Mouse (Mus musculus) liver, embryonic 14.5 days (tissue): ENCODE results near the gene Slc30a5. TPM values are rescaled to one million over a fixed set of nuclear protein-coding genes. Genes with fewer than 3 reads are reported as not detected.
"Not testable (repeated sequence)": the region's sequence is repeated elsewhere in the genome, so short reads cannot be mapped to it uniquely, and the experiment has no call there.

Experiments used
- ATAC-seq: fragments of 200-750 bp; cut with Nextera tagmentation; 2 replicates; pipeline ENCODE4 v1.8.0; 2017; ENCODE audit warnings: moderate number of reproducible peaks, mild to moderate bottlenecking, moderate library complexity; ENCODE audit not compliant: insufficient read depth
- DNase-seq, 3 experiments: peaks; one replicate each; pipeline ENCODE4 v3.0.0-alpha.2; 2012 to 2013; ENCODE audit warnings: low read depth in 3 of 3, low spot score in 3 of 3
- H3K27ac ChIP-seq: fragments of 300-500 bp; sonication (generic); 2 replicates; pipeline ENCODE4 v1.5.1; 2014; ENCODE audit warnings: moderate library complexity, mild to moderate bottlenecking, control low read depth, inconsistent platforms
- H3K27me3 ChIP-seq: fragments of 300-500 bp; sonication (generic); 2 replicates; pipeline ENCODE4 v1.6.1; 2014; ENCODE audit warnings: mild to moderate bottlenecking, low read length, moderate library complexity; ENCODE audit not compliant: control insufficient read depth, insufficient read depth
- H3K36me3 ChIP-seq: fragments of 300-500 bp; sonication (generic); replicated peaks from 2 replicates; pipeline ENCODE4 v1.6.1; 2014; ENCODE audit warnings: low read depth; ENCODE audit not compliant: control insufficient read depth, insufficient read depth
- H3K4me1 ChIP-seq, 2 experiments: fragments of 200-500 bp in 1 of 2; fragments of 300-500 bp in 1 of 2; sonication (generic) in 1 of 2; replicated peaks; 2 replicates each; pipeline ENCODE4 v1.6.1; 2012 to 2014; ENCODE audit warnings: antibody characterized with exemption in 1 of 2, inconsistent platforms in 1 of 2, low read length in 1 of 2; ENCODE audit not compliant: control insufficient read depth in 2 of 2, insufficient read depth in 2 of 2
- H3K4me2 ChIP-seq: fragments of 300-500 bp; sonication (generic); 2 replicates; pipeline ENCODE4 v1.6.1; 2014; ENCODE audit warnings: low read depth, mild to moderate bottlenecking, control low read depth, moderate library complexity
- H3K4me3 ChIP-seq, 2 experiments: fragments of 200-500 bp in 1 of 2; fragments of 300-500 bp in 1 of 2; sonication (generic) in 1 of 2; 2 replicates each; pipeline ENCODE4 v1.5.1; 2012 to 2014; ENCODE audit warnings: low read depth in 2 of 2, low read length in 2 of 2, mild to moderate bottlenecking in 2 of 2, control low read depth in 1 of 2, inconsistent platforms in 1 of 2, moderate library complexity in 1 of 2; ENCODE audit not compliant: insufficient read depth in 1 of 2
- H3K9ac ChIP-seq: fragments of 300-500 bp; sonication (generic); replicated peaks from 2 replicates; pipeline ENCODE4 v1.6.1; 2014; ENCODE audit warnings: mild to moderate bottlenecking, control low read depth, moderate library complexity
- H3K9me3 ChIP-seq: fragments of 300-500 bp; sonication (generic); 2 replicates; pipeline ENCODE4 v1.6.1; 2016; ENCODE audit warnings: low read length, mixed read lengths; ENCODE audit not compliant: control insufficient read depth
- CTCF ChIP-seq: IDR thresholded peaks from 2 replicates; pipeline ENCODE4 v1.5.1; 2016; ENCODE audit warnings: antibody characterized with exemption, low read depth, control low read depth
- EP300 ChIP-seq: IDR thresholded peaks from 2 replicates; pipeline ENCODE4 v1.6.1; 2016; ENCODE audit warnings: antibody characterized with exemption, low read depth
- WGBS: fragments of 180-500 bp; shearing (Covaris S2); extraction: QIAGEN DNeasy Blood & Tissue Kit; methylation state at CpG from one replicate; pipeline ENCODE4 v1.1.7; 2014; ENCODE audit not compliant: insufficient replicate concordance; 5-methylcytosine and 5-hydroxymethylcytosine counted together
- polyA plus RNA-seq, 2 experiments: library from polyadenylated mRNA; depleted of rRNA in 1 of 2; stranded (reverse) in 1 of 2; unstranded in 1 of 2; fragments of >200 nt; fragmentation: Nextera tagmentation in 1 of 2; extraction: Ambion mirVana in 1 of 2; gene quantifications; 2 replicates each; pipeline versions ENCODE4 v1.2.1 to v1.2.3; 2012 to 2014

The Slc30a5 gene
- polyA plus RNA-seq, 2 experiments, result 20.6 to 27.4 TPM

DNA sequence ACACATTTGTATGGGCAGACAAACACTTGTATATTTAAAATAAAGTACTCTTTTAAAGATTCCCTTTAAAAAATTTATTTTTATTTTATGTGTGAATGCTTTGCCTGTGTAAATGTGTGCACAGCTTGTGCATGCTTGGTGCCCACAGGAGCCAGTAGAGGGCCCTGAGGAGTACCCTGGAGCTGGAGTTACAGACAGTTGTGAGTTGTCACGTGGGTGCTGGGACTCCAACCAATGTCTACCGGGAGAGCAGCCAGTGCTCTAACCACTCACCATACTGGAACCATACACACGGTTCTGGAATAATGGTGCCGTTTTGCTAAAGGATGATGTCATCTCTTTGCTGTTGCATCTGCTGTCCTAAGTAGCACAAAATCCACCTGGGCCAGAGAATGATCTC lies 36.6 kb upstream of the Slc30a5 start:
- Histone ChIP-seq H3K27me3 (no peaks in the 10 kb centered on the region), H3K4me3 (no peak overlapping the region), H3K9ac (no peak overlapping the region), H3K4me1 (peaks cover 33 to 42% of the 10 kb centered on the region in 2 experiments), H3K27ac (no peak overlapping the region), H3K9me3 (no peaks in the 10 kb centered on the region), H3K4me2 (no peak overlapping the region), H3K36me3 (no peaks in the 10 kb centered on the region)
- no peak for DNase-seq
- no peak for ATAC-seq
- TF ChIP-seq EP300 (no peak), CTCF (no peak)
- WGBS, result 74% methylated on average over 4 of the region's 4 CpGs

DNA sequence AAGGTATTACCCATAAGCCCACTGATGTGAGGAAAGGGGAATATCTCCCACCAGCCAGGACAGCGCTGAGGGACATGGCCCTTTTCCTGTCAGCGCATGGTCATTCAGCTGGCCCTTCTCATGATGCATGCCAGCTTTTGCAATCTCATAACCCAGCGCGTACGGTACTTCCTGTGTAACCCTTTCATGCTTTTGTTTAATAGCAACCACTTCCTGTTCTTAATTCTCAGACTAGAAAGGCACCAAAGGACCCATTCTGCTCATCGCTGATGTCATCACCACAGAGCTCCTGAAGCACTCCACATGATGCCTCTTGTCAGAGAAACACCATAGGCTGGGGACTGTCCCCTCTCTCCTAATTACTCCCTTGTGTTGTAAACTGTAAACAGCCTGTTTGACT lies 33.1 kb upstream of the Slc30a5 start:
- Histone ChIP-seq H3K27me3 (no peaks in the 10 kb centered on the region), H3K4me2 (peak overlapping the region; percentile 53), H3K9me3 (no peaks in the 10 kb centered on the region), H3K36me3 (no peaks in the 10 kb centered on the region; the same call in 1 of the 2 replicates), H3K9ac (peak overlapping the region; percentile 46), H3K27ac (peak overlapping the region; percentile 84), H3K4me1 (peaks cover 52 to 57% of the 10 kb centered on the region in 2 experiments), H3K4me3 (no peak overlapping the region)
- DNase-seq (peak in 1 of 3 experiments; percentile 37), ATAC-seq (peak; percentile 14; the same call in 1 of the 2 replicates)
- WGBS, result 15% methylated on average over 6 of the region's 6 CpGs
- no peak for TF ChIP-seq CTCF
- no peak for TF ChIP-seq EP300

DNA sequence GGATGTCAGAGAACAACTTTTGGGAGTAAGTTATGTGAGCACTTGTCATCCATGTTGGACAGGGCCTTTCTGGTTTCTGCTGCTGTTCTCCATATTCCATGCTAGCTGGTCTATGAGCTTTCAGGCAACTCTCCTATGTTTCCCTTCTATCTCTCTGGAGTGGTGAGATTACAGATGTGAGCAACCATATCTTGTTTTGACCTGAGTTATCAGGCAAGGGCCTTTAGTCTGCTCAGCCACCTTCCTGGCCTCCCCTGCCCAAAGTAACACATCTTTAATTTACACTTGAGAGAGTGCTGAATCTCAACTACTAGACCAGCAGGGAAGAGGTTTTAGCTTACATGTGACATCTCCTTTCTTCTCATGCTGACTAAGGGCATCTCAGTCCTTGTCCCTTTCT lies 32.5 kb upstream of the Slc30a5 start:
- H3K9ac ChIP-seq, result peak overlapping the region; percentile 46
- TF ChIP-seq CTCF (no peak), EP300 (peak; percentile 89)
- peak overlapping the region; percentile 53 for H3K4me2 ChIP-seq
- H3K4me3 ChIP-seq, result no peak overlapping the region
- peaks cover 52 to 57% of the 10 kb centered on the region in 2 experiments for H3K4me1 ChIP-seq
- no peaks in the 10 kb centered on the region; the same call in 1 of the 2 replicates for H3K36me3 ChIP-seq
- no peaks in the 10 kb centered on the region for H3K27me3 ChIP-seq
- DNase-seq (peak; percentile 49 to 62 (median 50)), ATAC-seq (peak; percentile 86)
- no peaks in the 10 kb centered on the region for H3K9me3 ChIP-seq
- peak overlapping the region; percentile 84 for H3K27ac ChIP-seq

DNA sequence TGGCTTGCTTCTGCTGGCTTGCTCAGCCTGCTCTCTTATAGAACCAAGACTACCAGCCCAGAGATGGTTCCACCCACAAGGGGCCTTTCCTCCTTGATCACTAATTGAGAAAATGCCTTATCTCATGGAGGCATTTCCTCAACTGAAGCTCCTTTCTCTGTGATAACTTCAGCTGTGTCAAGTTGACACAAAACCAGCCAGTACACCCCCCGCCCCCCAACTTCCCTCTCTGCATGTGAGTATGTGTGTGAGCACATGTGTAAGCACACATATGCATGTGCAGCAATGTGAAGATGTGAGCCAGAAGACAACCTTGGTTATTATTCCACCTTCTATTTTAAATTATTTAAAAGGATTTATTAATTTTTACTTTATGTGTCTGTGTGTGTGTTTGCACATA lies 30.7 kb upstream of the Slc30a5 start:
- 17% methylated on average over 1 of the region's 1 CpGs for WGBS
- ATAC-seq (peak; percentile 71), DNase-seq (peak in 2 of 3 experiments; percentile 39 to 44)
- Histone ChIP-seq H3K4me1 (peaks cover 52 to 65% of the 10 kb centered on the region in 2 experiments), H3K4me2 (peak overlapping the region; percentile 75), H3K27ac (peak overlapping the region; percentile 70), H3K4me3 (peak overlapping the region; percentile 39 to 51; a peak in 3 of 4 replicates), H3K9ac (peak overlapping the region; percentile 61)
- H3K36me3 ChIP-seq, H3K9me3 ChIP-seq, H3K27me3 ChIP-seq: not testable (repeated sequence)
- TF ChIP-seq EP300, result peak; percentile 79

DNA sequence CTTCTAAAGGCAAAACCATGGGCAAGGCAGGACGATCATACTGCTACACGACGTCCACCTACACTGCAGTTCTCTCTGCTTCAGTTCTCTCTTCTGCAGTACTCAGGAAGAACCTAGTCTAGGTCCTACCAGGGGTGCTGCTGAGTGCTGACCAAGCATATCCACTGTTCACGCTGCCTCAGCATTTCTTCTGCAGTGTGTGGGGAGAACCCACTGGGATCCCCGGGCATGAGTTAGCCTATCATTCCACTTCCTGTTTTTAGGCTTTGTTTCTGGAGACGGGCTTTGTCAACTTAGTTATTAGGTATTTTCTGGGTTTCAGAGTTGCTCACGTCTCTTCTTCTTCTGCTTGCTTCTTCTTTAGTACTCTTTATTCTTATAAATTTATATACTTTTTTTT lies 25.9 kb upstream of the Slc30a5 start:
- no peak for ATAC-seq
- H3K4me3 ChIP-seq, result no peak overlapping the region
- TF ChIP-seq CTCF, result no peak
- TF ChIP-seq EP300, result no peak
- no peak for DNase-seq
- no peak overlapping the region for H3K9ac ChIP-seq
- H3K36me3 ChIP-seq, result no peaks in the 10 kb centered on the region; the same call in 1 of the 2 replicates
- H3K4me1 ChIP-seq, result peaks cover 15 to 33% of the 10 kb centered on the region in 2 experiments
- no peaks in the 10 kb centered on the region for H3K27me3 ChIP-seq
- WGBS, result 53% methylated on average over 7 of the region's 7 CpGs
- no peaks in the 10 kb centered on the region for H3K9me3 ChIP-seq
- no peak overlapping the region for H3K27ac ChIP-seq
- H3K4me2 ChIP-seq, result no peak overlapping the region
